Mouse (Mus musculus): ENCODE data around the gene Tmprss11e. TPM values are rescaled to one million over a fixed set of nuclear protein-coding genes. Genes with fewer than 3 reads are reported as not detected.

The Tmprss11e gene
- total RNA-seq, 1 experiment from 2014 or later = not detected

Other genes with a start within 250 kb of the Tmprss11e start
- not detected in 2 replicates for gene Tmprss11g, start 227.2 kb downstream of the Tmprss11e start, total RNA-seq (2021)
- gene Tmprss11f, start 113.4 kb downstream of the Tmprss11e start, total RNA-seq (2021) = not detected in 2 replicates
- gene Tmprss11b, start 69.5 kb downstream of the Tmprss11e start, total RNA-seq (2021) = not detected in 2 replicates
- 55.5 and 59.3 TPM in 2 replicates for gene Ythdc1, start 58.4 kb upstream of the Tmprss11e start, total RNA-seq (2021)
- 0.68 and 23.5 TPM in 2 replicates for gene Ugt2b34, start 161.1 kb upstream of the Tmprss11e start, total RNA-seq (2021)
- 0.68 and 22.2 TPM in 2 replicates for gene Ugt2b1, start 180.7 kb upstream of the Tmprss11e start, total RNA-seq (2021)